Mouse (Mus musculus) adipocyte (in vitro differentiated cells): ENCODE measurements around the gene Etfrf1.

Source experiments
- DNase-seq: peaks from one replicate; pipeline ENCODE4 v3.0.0-alpha.2; 2016; ENCODE audit warnings: low spot score

The Etfrf1 gene

DNA sequence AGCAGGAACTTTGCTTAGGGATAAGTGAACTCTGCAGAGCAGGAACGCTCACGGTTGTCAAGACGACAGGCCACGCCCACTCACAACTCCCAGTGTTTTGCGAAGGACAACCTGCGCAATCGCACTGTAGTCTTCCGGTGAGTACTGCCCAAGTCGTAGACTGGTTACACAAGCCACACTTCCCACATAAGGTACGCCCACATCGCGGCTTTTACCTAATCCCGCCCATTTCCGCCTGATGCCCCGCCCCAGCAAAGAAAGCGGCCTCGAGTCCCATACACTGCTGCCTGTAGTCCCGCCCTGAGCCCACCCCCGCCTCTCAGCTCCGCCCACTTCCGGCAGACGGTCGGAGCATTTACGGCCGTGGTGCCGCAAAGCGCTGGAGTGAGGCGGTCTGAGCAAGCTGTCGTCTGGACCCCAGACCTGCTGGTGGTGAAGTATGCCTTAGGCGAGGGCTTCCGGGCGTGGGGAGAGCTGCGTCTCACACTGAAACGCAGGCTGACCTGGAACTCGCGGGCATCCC is at the start of gene Etfrf1, which contains the start of gene Casc1:
TSS of gene Etfrf1 (plus strand) at position 319 of the 523 bp plus-strand sequence.
TSS of gene Casc1 (minus strand) at position 190 of the 523 bp plus-strand sequence.
- peak; percentile 100 for DNase-seq

DNA sequence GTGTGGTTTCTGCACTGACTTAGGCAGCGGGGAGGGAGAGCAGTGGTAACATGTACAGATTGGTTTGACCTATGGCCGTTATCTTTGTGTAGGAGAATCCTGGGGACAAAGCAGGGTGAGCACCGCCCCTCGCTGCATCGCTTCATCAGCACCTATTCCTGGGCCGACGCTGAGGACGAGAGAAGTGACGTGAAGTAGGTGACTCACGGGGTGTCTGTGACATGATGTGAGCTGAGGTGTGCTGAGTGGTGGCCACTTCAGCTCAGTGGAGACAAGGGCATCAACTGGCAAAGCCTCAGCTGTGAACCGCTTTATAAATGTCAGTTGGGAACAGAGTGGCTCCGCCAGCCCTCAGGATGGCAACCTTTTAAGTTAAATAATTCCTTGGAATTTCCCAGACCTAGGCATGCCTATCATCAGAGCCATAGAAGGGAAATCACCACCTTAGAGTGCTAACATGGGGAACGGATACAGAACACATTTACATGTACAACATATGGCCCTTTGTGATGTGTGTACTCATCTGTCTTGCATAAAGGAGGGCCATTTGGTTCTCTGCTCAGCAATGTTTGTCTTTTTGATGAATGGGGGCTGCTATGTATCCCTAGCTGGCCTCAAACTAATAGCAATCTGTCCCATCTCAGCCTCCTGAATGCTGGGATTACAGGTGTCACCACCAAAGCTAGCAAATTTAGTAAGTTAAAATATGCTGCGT is 38.9 kb upstream of the Etfrf1 start:
- no peak for DNase-seq

DNA sequence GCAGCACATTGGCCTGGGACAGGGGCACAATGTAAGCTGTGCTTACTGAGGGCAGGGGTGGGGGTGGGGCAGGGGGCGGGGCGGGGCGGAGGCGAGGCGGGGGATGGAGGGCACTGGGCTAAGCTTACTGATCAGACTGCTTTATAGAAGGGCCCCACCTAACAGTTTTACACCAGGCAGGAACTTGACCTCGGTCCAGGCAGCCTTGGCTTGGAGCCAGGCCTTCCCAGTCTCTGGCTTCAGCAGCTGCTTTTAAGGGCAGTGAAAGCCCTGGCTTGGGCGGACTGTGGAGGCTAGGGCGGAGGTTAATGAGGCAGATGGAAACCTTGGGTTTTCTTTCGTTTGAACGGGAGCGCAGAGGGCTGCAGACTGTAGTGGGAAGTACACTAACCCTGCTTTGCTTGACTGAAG is 37.1 kb upstream of the Etfrf1 start:
- peak; percentile 83 for DNase-seq

DNA sequence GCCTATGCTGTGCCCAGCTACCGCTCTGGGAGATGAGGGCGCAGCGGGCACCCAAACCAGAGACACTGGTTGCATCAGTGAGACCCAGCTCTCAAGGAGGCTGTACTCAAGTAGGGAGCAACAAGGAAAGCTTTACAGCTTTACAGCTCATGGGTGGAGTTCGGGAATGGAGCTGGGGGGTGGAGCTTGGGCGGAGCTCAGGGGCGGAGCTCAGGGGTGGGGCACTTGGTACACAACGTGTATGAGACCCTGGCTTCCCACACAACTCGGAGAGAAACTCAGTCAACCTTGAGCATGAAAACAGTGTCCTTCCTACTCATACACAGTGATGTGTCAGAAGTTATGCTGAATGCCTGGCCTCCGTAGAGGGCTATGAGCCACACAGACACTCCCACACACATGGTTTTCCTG is 35.4 kb upstream of the Etfrf1 start:
- no peak for DNase-seq

DNA sequence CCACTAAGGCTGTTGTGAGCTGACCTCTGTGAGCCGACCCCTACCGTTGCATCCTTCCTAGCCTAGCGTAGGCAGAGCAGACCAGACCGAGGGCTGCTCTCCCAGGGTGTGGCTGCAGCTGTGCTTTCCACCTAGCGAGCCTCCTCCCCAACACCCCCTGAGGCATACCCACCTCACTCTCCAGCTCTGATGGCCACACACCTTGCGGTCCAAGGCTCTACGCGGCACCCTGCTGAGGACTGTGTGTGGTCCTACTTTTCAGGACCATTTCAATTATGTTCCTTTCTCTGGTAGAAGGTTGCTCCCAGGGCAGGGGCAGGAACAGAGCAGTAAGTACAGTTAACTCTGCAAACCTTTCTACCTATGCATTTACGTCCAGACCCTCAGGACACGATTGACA is 34.5 kb upstream of the Etfrf1 start:
- DNase-seq: no peak

DNA sequence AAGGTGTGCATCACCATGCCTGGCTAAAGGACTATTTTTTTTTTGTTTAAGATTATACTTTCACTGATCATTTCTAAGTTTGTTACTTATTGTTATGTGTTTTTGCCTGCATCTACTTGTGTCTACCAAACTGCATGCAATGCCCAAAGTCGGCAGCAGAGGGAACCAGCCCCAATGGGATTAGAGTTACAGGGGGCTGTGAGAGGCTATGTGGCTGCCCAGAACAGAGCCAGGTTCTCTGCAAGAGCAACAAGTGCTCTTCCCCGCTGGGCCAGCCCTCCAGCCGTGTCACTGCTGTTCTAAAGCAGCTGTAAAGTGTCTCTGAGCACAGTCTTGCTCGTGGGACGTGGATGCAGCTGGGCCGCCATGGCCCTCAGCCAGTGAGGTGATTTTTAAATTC is 31.3 kb upstream of the Etfrf1 start:
- peak; percentile 50 for DNase-seq

DNA sequence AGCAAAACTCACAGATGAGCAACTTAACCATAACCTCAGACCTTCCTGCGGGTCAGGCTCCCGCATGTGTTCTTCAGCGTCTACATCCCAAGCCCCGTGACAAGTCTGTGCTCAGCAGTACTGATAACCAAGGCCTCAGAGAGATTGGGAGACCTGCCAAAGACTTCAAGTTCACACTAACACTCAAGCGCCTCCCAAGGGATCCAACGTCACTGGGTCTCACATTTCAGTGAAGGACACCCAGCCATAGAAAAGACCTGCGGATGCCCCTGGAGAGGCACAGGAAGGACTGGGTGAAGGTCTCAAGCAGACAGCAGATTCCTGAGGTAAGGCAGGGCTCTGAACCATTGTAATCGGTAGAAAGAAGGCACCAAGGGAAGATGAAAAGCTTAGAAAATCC is 28.9 kb upstream of the Etfrf1 start:
- DNase-seq: no peak

DNA sequence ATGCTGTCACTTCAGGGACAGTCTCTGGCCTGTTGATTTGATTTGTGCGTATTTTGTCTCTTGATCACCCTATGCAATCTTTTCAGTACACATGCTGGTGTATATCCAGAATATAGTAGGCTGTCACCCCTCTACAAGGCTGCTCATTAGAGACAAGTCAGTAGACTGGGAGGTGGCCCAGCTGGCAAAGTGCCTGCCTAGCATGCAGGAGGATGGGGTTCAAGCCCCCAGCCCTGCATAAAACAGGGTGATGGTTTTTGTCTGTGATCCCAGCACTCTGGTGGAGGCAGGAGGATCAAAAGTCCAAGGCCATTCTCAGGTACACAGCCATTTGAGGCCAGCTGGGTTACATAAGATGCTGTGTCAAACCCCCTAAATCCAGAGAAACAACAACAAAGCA is 24.8 kb upstream of the Etfrf1 start:
- no peak for DNase-seq

DNA sequence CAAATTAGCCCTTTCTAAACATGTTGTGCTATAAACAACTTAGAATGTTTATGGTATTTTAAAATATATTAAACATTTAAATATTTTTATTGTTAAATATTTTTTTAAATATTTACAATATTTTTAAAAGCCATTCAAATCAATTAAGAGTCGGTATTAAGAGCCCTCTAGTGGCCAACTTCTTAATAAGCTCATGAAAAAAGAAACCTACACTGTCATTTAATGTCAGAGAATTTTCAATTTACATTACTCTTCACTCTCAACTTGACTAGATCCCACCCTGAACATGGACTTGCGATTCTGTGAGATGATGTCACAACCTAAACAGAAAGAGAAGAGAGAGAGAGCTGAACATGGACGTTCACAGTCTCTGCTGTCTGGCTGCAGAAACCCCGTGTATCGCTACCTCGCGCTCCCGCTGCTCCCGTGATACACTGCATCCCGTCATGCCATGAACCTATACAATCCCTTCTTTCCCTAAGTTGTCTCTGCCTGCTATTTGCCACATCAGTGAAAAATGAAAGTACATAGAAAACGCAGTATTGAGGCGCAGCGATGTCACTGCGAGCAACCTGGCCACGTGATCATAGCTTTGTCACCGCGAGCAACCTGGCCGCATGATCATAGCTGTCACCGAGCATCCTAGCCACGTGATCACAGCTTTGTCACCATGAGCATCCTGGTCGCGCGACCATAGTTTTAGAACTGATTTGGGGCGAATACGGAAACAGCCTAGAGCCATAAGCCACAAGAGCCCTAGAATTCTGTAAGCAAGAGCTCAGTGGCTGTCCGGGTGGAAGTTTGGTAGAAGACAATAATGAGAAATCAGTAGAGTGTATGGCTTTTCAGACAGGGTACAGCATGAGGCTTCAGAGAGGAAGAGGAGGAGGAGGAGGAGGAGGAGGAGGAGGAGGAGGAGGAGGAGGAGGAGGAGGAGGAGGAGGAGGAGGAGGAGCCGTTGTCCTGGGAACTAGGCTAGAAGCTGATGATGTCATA is 23.5 kb upstream of the Etfrf1 start:
- DNase-seq: peak; percentile 55

DNA sequence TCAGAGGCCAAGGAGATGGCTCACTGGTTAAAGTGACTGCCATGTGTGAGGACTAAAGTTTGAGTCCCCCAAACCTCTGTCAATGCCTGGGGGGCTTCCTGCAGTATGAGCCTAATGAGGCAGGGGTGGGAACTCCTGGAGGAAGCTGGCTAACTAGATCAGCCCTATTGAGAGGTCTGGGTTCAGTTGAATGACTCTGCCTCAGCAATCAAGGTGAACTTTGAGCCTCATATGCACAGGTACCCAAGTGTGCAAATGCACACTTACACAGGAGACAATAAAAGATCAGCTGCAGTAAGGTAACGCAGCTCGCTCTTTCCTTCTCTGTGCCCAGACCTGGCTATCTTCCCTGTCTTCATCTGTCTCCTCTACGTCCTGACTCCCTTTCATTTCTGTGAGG is 17.9 kb upstream of the Etfrf1 start:
- DNase-seq: no peak

DNA sequence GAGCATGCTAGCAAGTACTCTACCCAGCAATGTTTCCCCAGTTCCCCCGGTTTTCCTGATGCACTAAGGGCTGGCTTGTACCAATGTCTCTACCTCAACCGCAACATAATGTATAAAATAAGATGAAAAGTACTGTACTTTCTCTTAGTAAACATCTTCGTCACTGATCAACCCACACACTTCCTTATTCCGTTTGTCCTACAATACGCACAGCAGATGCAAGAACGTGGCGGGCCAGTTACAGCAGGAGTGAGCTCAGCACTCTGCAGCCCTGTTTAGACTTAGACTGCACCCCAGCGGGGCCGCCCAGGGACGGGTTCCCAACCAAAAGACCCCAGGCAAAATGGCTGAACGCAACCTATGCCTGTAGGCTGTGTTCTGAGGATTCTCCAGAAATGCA is 17.5 kb upstream of the Etfrf1 start:
- no peak for DNase-seq

DNA sequence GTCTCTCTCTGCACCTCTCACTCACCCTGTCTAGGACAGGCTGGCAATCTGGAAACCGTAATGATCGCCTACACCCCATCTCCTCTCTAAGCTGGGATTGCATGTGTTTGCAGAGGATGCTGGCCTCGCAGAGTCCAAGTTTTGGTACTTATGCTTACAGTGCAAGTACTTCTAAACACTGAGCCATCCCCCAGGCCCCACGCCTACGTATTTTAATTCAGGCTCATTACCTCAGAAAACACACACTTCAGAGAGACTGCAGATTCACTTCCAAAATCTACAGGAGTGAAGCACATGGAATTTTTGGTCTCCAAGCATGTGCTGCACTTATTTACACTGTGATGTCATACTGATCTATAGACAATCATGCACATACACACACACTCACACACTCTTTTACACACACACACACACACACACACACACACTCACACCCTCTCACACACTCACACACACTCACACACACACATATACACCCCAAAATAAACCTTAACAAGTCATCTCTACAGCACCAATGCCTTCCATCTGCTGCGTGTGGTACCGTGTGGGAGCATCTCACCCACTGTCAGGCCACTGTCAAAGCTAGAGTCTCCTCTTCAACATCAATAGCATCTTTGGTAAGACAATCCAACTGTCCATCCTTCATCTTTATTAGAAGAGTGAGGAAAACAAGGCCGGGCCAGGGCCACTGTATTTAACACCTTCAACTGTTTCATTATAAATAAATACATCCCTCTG is 12.8 kb upstream of the Etfrf1 start:
- no peak for DNase-seq

DNA sequence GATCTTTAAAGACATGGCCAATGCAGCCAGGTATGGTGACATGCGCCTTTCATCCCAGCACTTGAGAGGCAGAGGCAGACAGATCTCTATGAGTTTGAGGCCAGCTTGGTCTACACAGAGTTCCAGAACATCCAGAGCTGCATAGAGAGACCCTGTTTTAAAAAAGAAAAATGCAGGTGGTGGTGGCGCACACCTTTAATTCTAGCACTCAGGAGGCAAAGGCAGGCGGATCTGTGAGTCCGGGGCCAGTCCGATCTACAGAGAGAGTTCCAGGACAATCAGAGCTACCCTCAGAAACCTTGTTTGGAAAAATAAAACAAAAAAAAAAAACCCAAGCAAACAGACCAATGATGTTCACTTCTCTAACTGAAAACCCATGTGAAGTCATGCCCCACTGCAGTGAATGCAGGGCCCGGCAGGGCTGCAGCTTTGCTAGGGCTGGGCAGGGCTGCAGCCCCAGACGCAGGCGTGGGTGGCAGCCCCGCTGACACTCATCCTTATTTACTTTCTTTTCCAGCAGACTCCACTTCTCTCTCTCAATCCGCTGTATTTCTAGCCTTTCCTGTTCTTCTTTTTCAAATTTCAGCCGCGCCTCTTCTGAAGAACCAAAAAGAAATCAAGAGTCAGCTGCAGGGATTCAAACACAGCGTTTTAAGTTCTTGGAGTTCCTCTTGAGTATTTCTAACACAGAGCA is 8.4 kb upstream of the Etfrf1 start:
- no peak for DNase-seq

DNA sequence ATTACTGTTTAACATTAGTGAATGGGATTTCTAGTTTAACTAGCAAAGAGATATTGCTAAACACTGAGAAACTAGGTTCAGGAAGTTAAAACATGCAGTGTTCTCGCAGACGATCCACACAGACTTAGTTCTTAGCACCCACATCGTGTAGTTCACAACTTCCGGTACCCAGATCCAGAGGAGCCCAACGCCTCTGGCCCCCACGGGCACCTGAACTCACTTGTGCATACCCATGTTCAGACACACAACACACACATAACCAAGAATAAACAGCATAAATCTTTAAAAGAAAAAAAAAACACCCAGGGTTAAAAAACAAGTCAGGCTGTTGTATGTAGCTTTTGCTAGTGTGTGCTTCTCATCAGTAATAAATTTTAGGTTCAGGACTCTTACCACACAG is 6.5 kb upstream of the Etfrf1 start:
- DNase-seq: no peak

DNA sequence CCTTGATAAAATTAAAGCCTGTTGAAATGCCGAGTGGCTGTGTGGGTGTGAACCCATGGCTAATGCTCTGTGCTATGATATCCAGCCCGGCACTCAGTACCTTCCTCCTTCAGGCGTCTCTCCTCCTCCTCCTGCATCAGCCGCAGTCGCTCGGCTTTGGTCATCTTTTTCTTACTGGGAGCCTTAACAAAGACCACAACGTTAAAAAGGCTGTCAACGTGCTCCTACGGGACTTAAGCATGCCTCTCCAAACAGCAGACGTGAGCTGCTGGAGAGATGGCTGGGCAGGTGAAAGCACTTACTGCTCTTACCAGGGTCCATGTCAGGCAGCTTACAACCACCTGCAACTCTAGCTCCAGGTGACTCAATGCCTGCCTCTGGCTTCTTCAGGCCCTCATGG is 5.8 kb upstream of the Etfrf1 start:
- no peak for DNase-seq

DNA sequence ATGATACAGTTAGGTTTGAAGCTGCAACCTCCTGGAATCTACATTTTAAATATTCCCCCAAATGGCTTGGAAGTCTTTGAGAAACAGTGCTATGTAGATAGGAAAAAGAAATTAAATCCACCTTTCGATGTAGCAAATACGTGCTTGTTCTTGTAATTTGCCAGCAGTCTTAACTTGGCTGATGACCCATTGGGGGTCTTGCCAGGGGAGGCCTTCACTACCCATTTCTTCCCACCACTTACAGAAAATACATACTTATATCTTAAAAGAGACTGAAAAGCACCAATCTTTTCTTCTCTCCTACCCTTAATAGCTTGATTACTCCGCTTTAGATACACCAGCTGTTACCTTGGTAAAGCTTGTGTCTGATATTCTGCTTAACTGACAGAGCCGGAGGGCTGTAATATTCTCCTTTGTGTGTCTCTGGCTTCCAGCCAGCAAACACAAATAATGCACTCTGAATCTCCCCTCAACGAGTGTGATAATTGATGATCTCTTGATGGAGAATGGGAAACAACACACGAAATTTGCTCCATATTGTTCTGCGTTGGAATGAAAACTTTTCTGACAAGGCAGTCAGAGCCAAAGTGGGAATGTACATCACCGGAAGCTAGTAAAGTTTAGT is 766 bp upstream of the Etfrf1 start:
- DNase-seq: no peak

DNA sequence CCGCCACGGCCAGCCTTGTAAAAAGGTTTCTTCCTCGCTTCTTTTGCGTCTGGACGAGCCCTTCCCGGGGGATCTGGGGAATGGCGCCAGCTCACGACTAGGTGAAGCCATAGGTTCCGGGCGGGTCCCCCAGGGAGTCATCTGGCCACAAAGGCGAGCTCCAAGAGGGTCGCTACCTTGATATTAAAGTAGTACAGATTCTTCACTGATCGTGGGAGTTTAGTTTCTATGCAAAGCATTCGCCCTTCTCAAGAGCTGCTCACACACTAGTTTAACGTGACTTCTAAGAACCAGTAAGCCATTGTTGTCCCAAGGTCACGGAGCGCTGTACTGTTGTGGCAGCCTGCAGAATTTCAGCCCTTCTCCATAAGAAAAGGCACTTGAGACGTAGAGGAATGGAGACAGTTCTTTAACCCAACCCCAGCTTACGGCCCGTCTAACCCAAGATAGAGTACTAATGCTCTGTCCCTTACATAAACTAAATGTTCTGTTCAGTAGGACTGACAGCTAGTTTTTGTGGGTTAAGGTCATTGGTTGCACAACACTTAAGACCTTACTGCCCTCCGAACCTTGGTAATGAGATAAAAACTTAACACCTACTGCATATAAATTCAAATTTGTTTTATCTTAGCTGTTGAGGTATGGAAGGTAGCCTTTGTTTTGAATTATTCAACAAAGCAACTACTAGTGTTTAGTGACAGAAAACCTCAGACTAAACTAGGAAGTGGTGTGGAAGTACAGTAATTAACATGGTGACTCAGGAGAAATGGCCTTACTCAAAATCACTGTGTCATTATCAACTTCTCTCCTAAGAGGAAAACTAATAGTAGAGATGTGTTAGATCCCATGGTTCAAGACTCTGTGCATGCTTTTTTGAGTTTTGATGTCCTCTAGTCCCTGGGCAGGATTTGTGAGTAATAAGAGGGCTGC is 707 bp downstream of the Etfrf1 start:
- DNase-seq: peak; percentile 73

DNA sequence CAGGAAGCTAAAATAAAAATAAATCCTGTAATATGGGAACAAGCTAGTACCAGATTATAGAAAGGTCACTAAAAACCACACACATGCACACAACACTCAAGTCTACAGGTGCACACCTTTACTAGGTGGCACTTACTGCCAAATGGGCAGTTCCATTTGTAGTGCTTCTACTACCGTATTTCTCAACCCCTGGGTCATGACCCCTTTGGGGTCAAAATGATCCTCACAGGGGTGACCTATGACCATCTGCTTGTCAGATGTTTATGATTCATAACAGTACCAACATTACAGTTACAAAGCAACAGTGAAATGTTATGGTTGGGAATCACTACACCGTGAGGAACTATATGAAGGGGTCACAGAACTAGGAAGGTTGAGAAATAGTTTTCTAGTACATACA is 3.0 kb downstream of the Etfrf1 start:
- no peak for DNase-seq

DNA sequence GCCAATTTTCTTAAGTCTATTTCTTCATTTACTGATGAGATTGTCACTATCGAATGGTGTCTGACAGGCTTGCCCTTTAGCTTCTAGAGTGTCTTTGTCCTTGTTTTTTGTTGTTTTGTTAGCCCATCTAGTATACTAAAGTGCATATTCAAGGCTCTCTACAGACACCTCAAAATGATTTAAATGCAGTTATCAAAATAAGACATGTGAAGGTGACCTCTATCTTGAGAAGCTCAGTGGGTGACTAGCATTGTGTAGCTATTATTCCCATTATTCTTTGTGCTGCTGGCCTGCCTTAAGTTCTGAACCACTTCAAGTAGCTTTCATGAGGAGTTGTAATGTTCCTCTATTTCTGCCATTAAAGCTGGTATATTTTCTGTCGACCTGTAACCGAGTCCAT is 4.9 kb downstream of the Etfrf1 start:
- DNase-seq: no peak

DNA sequence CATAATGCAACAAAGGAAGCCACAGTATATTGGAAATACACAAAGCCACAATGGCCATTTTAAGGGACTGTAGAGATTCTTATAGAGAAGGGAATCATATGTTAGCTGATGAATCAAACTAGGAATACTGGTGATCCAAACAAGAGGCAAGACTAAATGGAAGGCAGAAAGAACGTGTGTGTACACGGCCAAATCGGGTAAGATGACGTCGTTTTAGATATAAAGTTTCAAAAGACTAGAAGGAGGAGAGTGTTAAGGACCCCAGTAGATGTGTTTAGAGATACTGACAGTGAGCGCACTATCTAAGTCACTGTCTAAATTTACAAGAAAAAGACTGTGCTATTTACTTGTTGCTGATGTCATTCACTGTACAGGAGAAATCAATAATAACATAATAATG is 13.3 kb downstream of the Etfrf1 start:
- no peak for DNase-seq
